Mouse (Mus musculus) limb, embryonic 10.5 days (tissue): ENCODE results near the gene Cox4i1. TPM values are rescaled to one million over a fixed set of nuclear protein-coding genes. Genes with fewer than 3 reads are reported as not detected.

ENCODE experiments used
- DNase-seq: peaks from one replicate; pipeline ENCODE4 v3.0.0-alpha.2; 2017; ENCODE audit warnings: low spot score
- H3K27ac ChIP-seq: fragments of 300-500 bp; sonication (generic); 2 replicates; pipeline ENCODE4 v1.5.1; 2016; ENCODE audit warnings: mild to moderate bottlenecking
- H3K27me3 ChIP-seq: fragments of 300-500 bp; sonication (generic); 2 replicates; pipeline ENCODE4 v1.6.1; 2016; ENCODE audit warnings: low read depth, mild to moderate bottlenecking; ENCODE audit not compliant: poor library complexity, severe bottlenecking
- H3K36me3 ChIP-seq: fragments of 300-500 bp; sonication (generic); 2 replicates; pipeline ENCODE4 v1.6.1; 2016; ENCODE audit warnings: mild to moderate bottlenecking, moderate library complexity
- H3K4me1 ChIP-seq: fragments of 300-500 bp; sonication (generic); 2 replicates; pipeline ENCODE4 v1.6.1; 2016
- H3K4me3 ChIP-seq: fragments of 300-500 bp; sonication (generic); 2 replicates; pipeline ENCODE4 v1.5.1; 2016; ENCODE audit warnings: mild to moderate bottlenecking, moderate library complexity
- H3K9me3 ChIP-seq: fragments of 300-500 bp; sonication (generic); replicated peaks from 2 replicates; pipeline ENCODE4 v1.6.1; 2016; ENCODE audit warnings: mild to moderate bottlenecking
- WGBS: fragments of 180-500 bp; shearing (Covaris S2); methylation state at CpG from one replicate; pipeline ENCODE4 v1.1.7; 2016; 5-methylcytosine and 5-hydroxymethylcytosine counted together
- polyA plus RNA-seq: library from polyadenylated mRNA; unstranded; fragments of >200 nt; fragmentation: Nextera tagmentation; extraction: Ambion mirVana; gene quantifications from 2 replicates; pipeline ENCODE4 v1.2.1, GENCODE M21; 2016

Gene Cox4i1
- polyA plus RNA-seq, 1 experiment from 2014 or later = 888 TPM

DNA sequence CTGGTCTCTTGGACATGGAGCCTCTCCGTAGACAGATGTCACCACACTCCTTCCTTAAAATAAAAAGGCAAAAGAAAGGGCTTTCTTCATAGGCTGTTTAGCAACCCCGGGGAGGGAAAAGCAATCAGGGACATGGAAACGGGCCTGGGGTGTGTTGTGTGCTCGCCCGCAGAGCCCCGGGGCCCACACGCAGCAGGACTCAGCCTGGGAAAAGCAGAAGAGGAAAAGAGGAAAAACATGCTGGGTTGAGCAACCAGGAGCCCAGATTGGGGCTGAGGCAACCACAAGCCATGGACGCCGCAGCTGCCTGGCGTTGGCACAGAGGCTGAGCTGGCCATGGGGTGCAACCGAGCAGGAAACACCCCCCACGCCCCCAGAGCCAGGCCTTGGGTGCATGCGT lies 18.0 kb downstream of the Cox4i1 start:
- Histone ChIP-seq H3K4me1 (peaks cover 4% of the 10 kb centered on the region), H3K36me3 (no peaks in the 10 kb centered on the region), H3K9me3 (no peaks in the 10 kb centered on the region), H3K4me3 (no peak overlapping the region), H3K27ac (no peak overlapping the region), H3K27me3 (peaks cover 41% of the 10 kb centered on the region; the same call in 1 of the 2 replicates)
- DNase-seq = no peak
- 91% methylated on average over 13 of the region's 13 CpGs for WGBS

GRCm38 (mm10) chr8:120686576-120686975 lies 18.6 kb downstream of the Cox4i1 start:
- Histone ChIP-seq H3K36me3 (no peaks in the 10 kb centered on the region), H3K27me3 (peaks cover 41% of the 10 kb centered on the region; the same call in 1 of the 2 replicates), H3K4me3 (no peak overlapping the region), H3K9me3 (no peaks in the 10 kb centered on the region), H3K4me1 (peaks cover 4% of the 10 kb centered on the region), H3K27ac (no peak overlapping the region)
- 86% methylated on average over 5 of the region's 5 CpGs for WGBS
- DNase-seq = no peak

GRCm38 (mm10) chr8:120687786-120688185 lies 19.8 kb downstream of the Cox4i1 start:
- Histone ChIP-seq H3K4me1 (peaks cover 7% of the 10 kb centered on the region), H3K36me3 (no peaks in the 10 kb centered on the region), H3K4me3 (no peak overlapping the region), H3K9me3 (no peaks in the 10 kb centered on the region), H3K27me3 (peaks cover 31% of the 10 kb centered on the region; the same call in 1 of the 2 replicates), H3K27ac (no peak overlapping the region)
- no peak for DNase-seq
- 71% methylated on average over 8 of the region's 8 CpGs for WGBS

DNA sequence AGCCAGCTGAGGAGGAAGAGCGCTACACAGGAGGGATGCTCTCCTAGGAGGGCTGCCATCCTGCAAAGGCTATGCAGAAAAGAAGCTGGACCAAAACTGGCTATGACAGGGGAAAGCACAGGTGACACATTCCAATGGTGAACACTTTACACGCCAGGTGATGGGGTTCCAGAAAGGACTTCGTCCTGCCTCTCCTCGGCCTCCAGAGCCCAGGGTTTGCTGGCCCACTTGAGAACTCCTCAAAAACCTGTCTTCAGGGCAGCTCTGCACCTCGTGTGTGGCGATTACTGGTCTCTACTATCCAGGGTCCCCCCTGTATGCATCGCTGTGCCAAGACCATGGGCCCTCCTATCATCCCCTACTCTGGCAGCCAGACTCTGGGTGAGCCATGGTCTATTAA lies 20.5 kb downstream of the Cox4i1 start:
- DNase-seq = no peak
- no peak overlapping the region for H3K27ac ChIP-seq
- peaks cover 25% of the 10 kb centered on the region; the same call in 1 of the 2 replicates for H3K27me3 ChIP-seq
- WGBS = 86% methylated on average over 7 of the region's 7 CpGs
- peaks cover 9% of the 10 kb centered on the region for H3K4me1 ChIP-seq
- no peaks in the 10 kb centered on the region for H3K9me3 ChIP-seq
- no peaks in the 10 kb centered on the region for H3K36me3 ChIP-seq
- no peak overlapping the region for H3K4me3 ChIP-seq

- no peaks in the 10 kb centered on the region for H3K36me3 ChIP-seq
- H3K27me3 ChIP-seq = peaks cover 14% of the 10 kb centered on the region; the same call in 1 of the 2 replicates
- no peak overlapping the region for H3K4me3 ChIP-seq
- H3K4me1 ChIP-seq = peaks cover 16% of the 10 kb centered on the region
- H3K9me3 ChIP-seq = no peaks in the 10 kb centered on the region
- no peak for DNase-seq
- H3K27ac ChIP-seq = no peak overlapping the region
- WGBS = 49% methylated on average over 4 of the region's 4 CpGs
These were observed 24.9 kb downstream of the Cox4i1 start for GRCm38 (mm10) chr8:120692934-120693333.

GRCm38 (mm10) chr8:120693861-120694493 lies 26.0 kb downstream of the Cox4i1 start:
- no peaks in the 10 kb centered on the region for H3K36me3 ChIP-seq
- H3K9me3 ChIP-seq = no peaks in the 10 kb centered on the region
- peaks cover 16% of the 10 kb centered on the region for H3K4me1 ChIP-seq
- DNase-seq = no peak
- 36% methylated on average over 22 of the region's 22 CpGs for WGBS
- 0 out of 2 replicates have a peak overlapping the region, but pooled peaks have one; percentile 13 for H3K4me3 ChIP-seq
- H3K27me3 ChIP-seq = peaks cover 9% of the 10 kb centered on the region; the same call in 1 of the 2 replicates
- no peak overlapping the region for H3K27ac ChIP-seq

- Histone ChIP-seq H3K27me3 (peaks cover 12% of the 10 kb centered on the region), H3K4me3 (no peak overlapping the region), H3K27ac (no peak overlapping the region), H3K4me1 (peaks cover 18% of the 10 kb centered on the region), H3K36me3 (no peaks in the 10 kb centered on the region), H3K9me3 (no peaks in the 10 kb centered on the region)
- 62% methylated on average over 13 of the region's 13 CpGs for WGBS
- DNase-seq = no peak
These were observed 28.6 kb downstream of the Cox4i1 start for GRCm38 (mm10) chr8:120696401-120697153.

DNA sequence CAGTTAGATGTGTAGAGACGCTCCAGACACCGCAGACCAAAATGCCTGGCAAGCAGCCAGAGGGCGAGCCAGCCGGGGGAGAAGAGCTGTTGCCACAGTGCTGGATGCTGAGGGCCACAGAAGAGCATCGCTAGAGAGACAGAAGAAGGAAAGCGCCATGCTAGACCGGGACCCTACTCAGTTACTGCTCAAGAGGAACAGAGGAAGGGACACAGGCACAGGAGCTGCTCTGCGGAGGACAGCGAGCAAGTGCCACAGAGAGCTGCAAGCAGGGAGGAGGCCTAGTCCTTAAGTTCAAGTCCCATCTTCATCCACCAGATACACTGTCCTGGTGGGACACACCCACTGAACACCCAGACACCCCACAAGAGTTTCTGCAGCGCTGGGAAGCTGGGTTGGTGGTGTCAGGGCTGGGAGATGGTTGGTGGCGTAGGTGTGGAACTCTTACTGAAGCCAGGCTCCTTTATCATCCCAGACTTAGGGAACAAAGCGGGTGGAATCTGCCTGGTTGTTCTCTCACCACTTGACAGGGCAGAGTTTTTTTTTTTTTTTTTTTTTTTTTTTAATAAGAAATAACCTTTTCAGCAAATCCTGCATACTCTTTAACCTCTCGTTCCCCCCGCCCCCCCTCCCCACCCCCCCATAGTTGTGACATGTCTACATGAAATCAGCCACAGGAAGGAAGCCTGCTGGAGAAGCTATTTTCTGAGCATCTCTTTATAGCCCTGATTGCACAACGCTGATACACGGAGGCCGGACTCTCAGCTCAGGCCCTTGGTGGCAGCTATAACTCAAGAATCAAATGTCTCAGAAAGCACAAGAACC lies 29.3 kb downstream of the Cox4i1 start:
- H3K9me3 ChIP-seq = no peaks in the 10 kb centered on the region
- H3K27ac ChIP-seq = no peak overlapping the region
- no peaks in the 10 kb centered on the region for H3K36me3 ChIP-seq
- H3K4me1 ChIP-seq = peaks cover 24% of the 10 kb centered on the region
- no peak overlapping the region for H3K4me3 ChIP-seq
- no peak for DNase-seq
- 85% methylated on average over 17 of the region's 17 CpGs for WGBS
- H3K27me3 ChIP-seq = peaks cover 20% of the 10 kb centered on the region

DNA sequence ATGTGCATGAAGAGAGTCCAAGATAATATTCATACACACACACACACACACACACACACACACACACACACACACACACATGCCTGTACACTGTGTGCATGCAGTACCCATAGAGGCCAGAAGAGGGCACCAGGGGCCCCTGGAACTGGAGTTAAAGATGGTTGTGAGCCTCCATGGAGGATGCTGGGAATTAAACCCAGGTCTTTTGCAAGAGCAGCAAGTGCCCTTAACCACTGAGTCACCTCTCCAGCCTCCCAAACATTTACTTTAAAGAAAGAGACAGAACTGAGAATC lies 29.9 kb downstream of the Cox4i1 start:
- Histone ChIP-seq H3K4me1 (peaks cover 20% of the 10 kb centered on the region), H3K36me3 (no peaks in the 10 kb centered on the region)
- no peak for DNase-seq

GRCm38 (mm10) chr8:120698426-120698825 lies 30.4 kb downstream of the Cox4i1 start:
- no peak for DNase-seq
- Histone ChIP-seq H3K36me3 (no peaks in the 10 kb centered on the region), H3K9me3 (no peaks in the 10 kb centered on the region), H3K27me3 (peaks cover 31% of the 10 kb centered on the region), H3K4me3 (no peak overlapping the region), H3K27ac (no peak overlapping the region), H3K4me1 (peaks cover 19% of the 10 kb centered on the region)
- WGBS = 90% methylated on average over 7 of the region's 7 CpGs

More for the DNA sequence above, 29.9 kb downstream of the Cox4i1 start:
- H3K4me3 ChIP-seq = no peak overlapping the region
- no peak overlapping the region for H3K27ac ChIP-seq
- H3K27me3 ChIP-seq = peaks cover 26% of the 10 kb centered on the region
- H3K9me3 ChIP-seq = no peaks in the 10 kb centered on the region

DNA sequence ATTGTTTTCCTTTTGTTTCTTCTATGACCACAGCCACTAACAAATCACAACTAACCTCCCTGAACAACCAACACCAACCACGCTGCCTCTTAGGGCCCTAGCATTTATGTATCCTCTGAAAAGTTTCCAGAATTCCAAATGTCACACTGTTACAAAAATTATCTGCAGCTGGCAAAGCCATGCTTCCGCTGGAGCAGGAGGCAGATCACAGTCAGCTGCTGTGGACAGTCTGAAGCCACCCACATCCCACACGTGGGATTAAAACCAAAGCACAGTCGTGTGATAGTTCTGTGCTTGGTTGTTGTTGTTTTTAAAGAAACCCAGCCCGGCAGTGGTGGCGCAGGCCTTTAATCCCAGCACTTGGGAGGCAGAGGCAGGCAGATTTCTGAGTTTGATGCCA lies 31.1 kb downstream of the Cox4i1 start:
- no peak overlapping the region for H3K4me3 ChIP-seq
- DNase-seq = no peak
- 85% methylated on average over 6 of the region's 6 CpGs for WGBS
- H3K27ac ChIP-seq = no peak overlapping the region
- peaks cover 37% of the 10 kb centered on the region for H3K27me3 ChIP-seq
- H3K36me3 ChIP-seq = no peaks in the 10 kb centered on the region
- peaks cover 16% of the 10 kb centered on the region for H3K4me1 ChIP-seq
- H3K9me3 ChIP-seq = no peaks in the 10 kb centered on the region

GRCm38 (mm10) chr8:120699565-120699964 lies 31.5 kb downstream of the Cox4i1 start:
- WGBS = 78% methylated on average over 2 of the region's 2 CpGs
- no peak for DNase-seq
- Histone ChIP-seq H3K27ac (0 out of 2 replicates have a peak overlapping the region, but pooled peaks have one; percentile 5), H3K9me3 (no peaks in the 10 kb centered on the region), H3K27me3 (peaks cover 41% of the 10 kb centered on the region), H3K4me1 (peaks cover 19% of the 10 kb centered on the region; the same call in 1 of the 2 replicates), H3K36me3 (no peaks in the 10 kb centered on the region), H3K4me3 (no peak overlapping the region)

DNA sequence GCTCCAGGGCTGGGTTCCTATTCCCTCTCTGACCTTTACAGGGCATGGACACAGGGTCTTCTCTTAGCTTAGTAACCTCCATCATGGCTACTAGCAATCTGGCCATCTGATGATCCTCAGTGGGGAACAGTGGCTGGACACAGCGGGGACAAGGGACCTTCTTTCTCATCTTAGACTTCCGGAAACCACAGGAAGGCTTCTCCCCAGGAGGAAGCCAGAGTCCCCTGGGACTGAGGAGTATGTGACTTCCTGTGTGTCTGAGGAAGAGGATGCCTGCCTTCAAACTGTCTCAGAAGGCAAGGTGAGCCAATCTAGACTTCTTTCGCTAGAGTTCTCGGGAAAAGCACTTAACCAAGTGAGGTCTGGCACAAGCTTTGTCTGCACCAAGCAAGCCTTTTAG lies 32.0 kb downstream of the Cox4i1 start:
- H3K27ac ChIP-seq = 0 out of 2 replicates have a peak overlapping the region, but pooled peaks have one; percentile 5
- H3K27me3 ChIP-seq = peaks cover 43% of the 10 kb centered on the region
- H3K9me3 ChIP-seq = no peaks in the 10 kb centered on the region
- no peaks in the 10 kb centered on the region for H3K36me3 ChIP-seq
- no peak for DNase-seq
- peaks cover 23% of the 10 kb centered on the region for H3K4me1 ChIP-seq
- H3K4me3 ChIP-seq = no peak overlapping the region
- 89% methylated on average over 4 of the region's 4 CpGs for WGBS
